Mouse (Mus musculus) bone marrow, adult 2 months (tissue): ENCODE data around the gene Rc3h1.

Experiments
- CTCF ChIP-seq: fragments of 200-500 bp; IDR thresholded peaks from 2 replicates; pipeline ENCODE4 v1.5.1; 2011; ENCODE audit warnings: low read length, control low read depth; ENCODE audit not compliant: control insufficient read depth, insufficient read depth
- POLR2A ChIP-seq: fragments of 200-500 bp; IDR thresholded peaks from 2 replicates; pipeline ENCODE4 v1.6.1; 2011; ENCODE audit warnings: low read depth, mild to moderate bottlenecking, control low read depth, low read length, borderline replicate concordance; ENCODE audit not compliant: control insufficient read depth

DNA sequence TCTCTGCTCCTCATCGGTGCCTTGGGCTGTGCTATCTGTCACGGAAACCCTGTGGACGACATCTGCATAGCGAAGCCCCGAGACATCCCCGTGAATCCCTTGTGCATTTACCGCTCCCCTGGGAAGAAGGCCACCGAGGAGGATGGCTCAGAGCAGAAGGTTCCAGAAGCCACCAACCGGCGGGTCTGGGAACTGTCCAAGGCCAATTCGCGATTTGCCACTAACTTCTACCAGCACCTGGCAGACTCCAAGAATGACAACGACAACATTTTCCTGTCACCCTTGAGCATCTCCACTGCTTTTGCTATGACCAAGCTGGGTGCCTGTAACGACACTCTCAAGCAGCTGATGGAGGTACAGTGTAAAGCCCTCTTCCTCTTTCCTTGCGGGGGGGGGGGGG is 83.2 kb downstream of the Rc3h1 start:
- TF ChIP-seq CTCF (no peak), POLR2A (no peak)
